Mouse (Mus musculus): ENCODE data around the gene Mroh9. TPM values are rescaled to one million over a fixed set of nuclear protein-coding genes. Genes with fewer than 3 reads are reported as not detected.

Gene Mroh9
- total and polyA plus RNA-seq, 3 experiments, result not detected

DNA sequence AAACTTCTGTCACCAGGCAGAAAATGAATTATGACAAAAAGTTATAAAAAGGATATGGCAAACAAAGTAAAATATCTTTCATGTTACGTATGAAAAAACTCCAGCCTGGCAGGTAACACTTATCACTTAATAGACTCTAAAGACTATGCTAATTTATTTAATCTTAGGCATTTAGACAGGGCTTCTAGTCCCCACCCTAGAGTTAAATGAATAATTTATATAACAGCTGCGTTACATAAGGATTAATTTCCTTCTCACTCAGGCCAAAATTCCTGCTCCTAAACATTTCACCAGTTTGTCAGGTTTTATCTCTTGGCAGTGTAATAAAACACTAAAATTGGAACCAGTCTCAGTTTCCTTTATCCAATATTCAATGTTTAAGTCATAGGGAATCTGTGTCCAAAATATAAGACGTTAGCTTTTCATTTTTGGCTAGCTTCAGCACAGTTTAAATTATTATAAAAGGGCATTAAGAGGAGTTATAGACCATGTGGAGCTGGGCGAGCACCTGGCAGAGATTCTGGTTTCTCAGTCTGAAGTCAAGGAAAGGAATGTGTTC is 84.1 kb downstream of the Mroh9 start:
- DNase-seq (ENCODE audit: extremely low read depth), result no peak
- dilution Hi-C loops (cut with MboI; ENCODE audit: extremely low pct_ligation_motif_present, extremely low pct_unique_long_range_greater_than_20kb, low sequenced_read_pairs), result no loop called here
- TF ChIP-seq USF2 (conservative IDR thresholded peaks at IDR 0.05; ENCODE audit: low read depth, low read length) (no peak), CTCF (conservative IDR thresholded peaks at IDR 0.05 in 1 of 2, IDR thresholded peaks at IDR 0.05 in 1 of 2; ENCODE audit: low read depth in 2 of 2, low read length in 2 of 2) (no peak), SIN3A (IDR thresholded peaks at IDR 0.05; ENCODE audit: low read length) (no peak), MEF2A (IDR thresholded peaks at IDR 0.05; ENCODE audit: borderline replicate concordance, low read depth, low read length) (no peak), E2F4 (IDR thresholded peaks at IDR 0.05; ENCODE audit: insufficient replicate concordance, low read depth, low read length) (no peak), CHD1 (IDR thresholded peaks at IDR 0.05; ENCODE audit: low read depth, low read length) (no peak), NELFE (IDR thresholded peaks at IDR 0.05; ENCODE audit: low read depth, low read length) (no peak), TCF12 (IDR thresholded peaks at IDR 0.05; ENCODE audit: low read depth, low read length) (no peak), MAZ (IDR thresholded peaks at IDR 0.05; ENCODE audit: low read depth, low read length) (no peak), NRF1 (IDR thresholded peaks at IDR 0.05; ENCODE audit: low read depth, low read length) (no peak), RCOR1 (conservative IDR thresholded peaks at IDR 0.05; ENCODE audit: low read depth, low read length) (no peak), RAD21 (IDR thresholded peaks at IDR 0.05; ENCODE audit: low read depth, low read length) (no peak), ZNF384 (IDR thresholded peaks at IDR 0.05; ENCODE audit: low read depth, low read length) (no peak), HCFC1 (IDR thresholded peaks at IDR 0.05; ENCODE audit: low read depth, low read length) (no peak), TBP (conservative IDR thresholded peaks at IDR 0.05; ENCODE audit: low read depth, low read length) (no peak), BHLHE40 (IDR thresholded peaks at IDR 0.05; ENCODE audit: low read depth, low read length) (no peak), PAX5 (IDR thresholded peaks at IDR 0.05; ENCODE audit: low read length) (no peak), ETS1 (conservative IDR thresholded peaks at IDR 0.05; ENCODE audit: low read depth, low read length) (no peak)

GRCm38 (mm10) chr1:162987546-162987945 is 97.9 kb downstream of the Mroh9 start:
- in situ Hi-C loops (cut with MboI; ENCODE audit: low pct_ligation_motif_present, low pct_unique_long_range_greater_than_20kb, low sequenced_read_pairs) (no loop called here), dilution Hi-C loops (cut with MboI; ENCODE audit: extremely low pct_ligation_motif_present, extremely low pct_unique_long_range_greater_than_20kb, low sequenced_read_pairs) (no loop called here)
- no peaks in the 10 kb centered on the region for H3K36me3 ChIP-seq (replicated peaks in 1 of 2; ENCODE audit: control insufficient read depth in 1 of 2, insufficient read depth in 1 of 2, low read length in 1 of 2)
- no peaks in the 10 kb centered on the region for H3K4me1 ChIP-seq (ENCODE audit: control insufficient read depth in 1 of 2, insufficient read depth in 2 of 2)
- DNase-seq (ENCODE audit: extremely low read depth), result no peak
- TF ChIP-seq KAT2A (IDR thresholded peaks at IDR 0.05; ENCODE audit: insufficient replicate concordance, low read length), result no peak
- no peak for TF ChIP-seq HCFC1 (IDR thresholded peaks at IDR 0.05; ENCODE audit: low read depth, low read length)
- H3K9me3 ChIP-seq (replicated peaks; ENCODE audit: low read length), result no peaks in the 10 kb centered on the region
- H3K27ac ChIP-seq (ENCODE audit: insufficient read depth, low read depth), result no peak overlapping the region
- no peak overlapping the region for H3K9ac ChIP-seq (ENCODE audit: insufficient read depth, low read depth)
- H3K4me2 ChIP-seq (ENCODE audit: insufficient read depth, low read depth, poor library complexity, severe bottlenecking), result no peak overlapping the region
- H3K79me2 ChIP-seq (replicated peaks; ENCODE audit: control insufficient read depth, extremely low read depth, insufficient read depth, poor library complexity, severe bottlenecking), result no peaks in the 10 kb centered on the region
- no peak overlapping the region for H3K4me3 ChIP-seq (replicated peaks in 1 of 3; ENCODE audit: low read depth in 2 of 3, low read length in 2 of 3, poor library complexity in 1 of 3)
- no peaks in the 10 kb centered on the region for H3K27me3 ChIP-seq (replicated peaks)

More for the DNA sequence above, 84.1 kb downstream of the Mroh9 start:
- Histone ChIP-seq H3K9me3 (replicated peaks; ENCODE audit: low read length) (no peaks in the 10 kb centered on the region), H3K4me3 (replicated peaks in 1 of 3; ENCODE audit: low read depth in 2 of 3, low read length in 2 of 3, poor library complexity in 1 of 3) (no peak overlapping the region), H3K27me3 (replicated peaks) (no peaks in the 10 kb centered on the region), H3K27ac (ENCODE audit: insufficient read depth, low read depth) (no peak overlapping the region), H3K79me2 (replicated peaks; ENCODE audit: control insufficient read depth, extremely low read depth, insufficient read depth, poor library complexity, severe bottlenecking) (no peaks in the 10 kb centered on the region), H3K9ac (ENCODE audit: insufficient read depth, low read depth) (no peak overlapping the region), H3K4me2 (ENCODE audit: insufficient read depth, low read depth, poor library complexity, severe bottlenecking) (no peak overlapping the region), H3K4me1 (ENCODE audit: control insufficient read depth in 1 of 2, insufficient read depth in 2 of 2) (no peaks in the 10 kb centered on the region), H3K36me3 (replicated peaks in 1 of 2; ENCODE audit: control insufficient read depth in 1 of 2, insufficient read depth in 1 of 2, low read length in 1 of 2) (no peaks in the 10 kb centered on the region)
- in situ Hi-C loops (cut with MboI; ENCODE audit: low pct_ligation_motif_present, low pct_unique_long_range_greater_than_20kb, low sequenced_read_pairs), result no loop called here
